Mouse (Mus musculus): ENCODE measurements around the gene Klhl15. TPM values are rescaled to one million over a fixed set of nuclear protein-coding genes. Genes with fewer than 3 reads are reported as not detected.

Gene Klhl15
- polyA plus RNA-seq, 1 experiment, result 3.8 TPM

DNA sequence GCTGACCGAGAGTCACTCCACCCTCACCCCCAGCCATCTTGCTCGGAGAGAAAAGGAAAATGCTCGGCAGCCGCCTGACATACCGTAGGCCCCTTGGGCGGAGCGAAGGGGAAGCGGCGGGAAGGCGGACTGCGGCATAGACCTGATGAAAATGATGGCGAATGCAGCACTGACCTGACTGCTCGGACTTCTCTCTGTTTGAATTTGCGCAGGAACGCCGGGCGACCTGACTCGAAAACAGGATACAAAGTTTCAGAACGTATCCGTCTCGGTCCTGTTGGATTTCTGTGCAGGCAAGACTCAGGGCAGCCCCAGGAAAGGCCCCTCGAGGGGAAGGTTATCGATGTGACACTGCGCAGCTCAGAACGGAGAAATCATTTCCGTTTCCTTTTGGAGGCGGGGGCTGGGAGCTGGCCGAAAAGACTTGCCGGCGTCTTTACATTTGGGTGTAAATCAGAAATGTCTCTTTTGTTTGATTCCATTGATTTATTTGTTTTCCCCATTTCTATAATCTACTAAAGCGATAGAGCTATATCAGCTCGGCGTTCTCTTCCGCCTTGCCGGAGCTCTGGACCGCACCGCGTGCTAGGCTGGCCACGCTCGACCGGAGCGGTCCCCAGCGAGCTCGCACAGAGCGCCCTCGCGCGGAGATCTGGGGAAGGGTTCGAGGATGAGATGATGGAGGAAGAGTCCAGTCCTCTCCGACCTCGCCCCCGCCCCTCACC, 21.6 kb upstream of the Klhl15 start, which contains the start of gene Eif2s3x:
Eif2s3x (minus strand) TSS at position 266 of the 725 bp plus-strand sequence.
- Histone ChIP-seq H3K4me3 (peak within 1 kb of the TSS; percentile 81), H3K36me3 (ENCODE audit: control insufficient read depth, insufficient read depth) (peaks cover 12% of the 10 kb centered on the region), H3K27me3 (ENCODE audit: control insufficient read depth, insufficient read depth, insufficient read length) (no peaks in the 10 kb centered on the region), H3ac (ENCODE audit: control insufficient read depth, insufficient read length) (peak within 1 kb of the TSS; percentile 18), H3K79me2 (ENCODE audit: control insufficient read depth, insufficient read depth) (peaks cover 32% of the 10 kb centered on the region), H3K4me2 (ENCODE audit: low read depth) (peak within 1 kb of the TSS; percentile 66)
- TF ChIP-seq MAX (IDR thresholded peaks at IDR 0.05; ENCODE audit: low read depth) (peak; percentile 88), POLR2A (IDR thresholded peaks at IDR 0.05; ENCODE audit: insufficient read length, low read depth) (peak; percentile 78), E2F4 (IDR thresholded peaks at IDR 0.05; ENCODE audit: insufficient read depth) (no peak), POLR2AphosphoS2 (IDR thresholded peaks at IDR 0.05; ENCODE audit: insufficient read length, low read depth) (peak; percentile 70)

DNA sequence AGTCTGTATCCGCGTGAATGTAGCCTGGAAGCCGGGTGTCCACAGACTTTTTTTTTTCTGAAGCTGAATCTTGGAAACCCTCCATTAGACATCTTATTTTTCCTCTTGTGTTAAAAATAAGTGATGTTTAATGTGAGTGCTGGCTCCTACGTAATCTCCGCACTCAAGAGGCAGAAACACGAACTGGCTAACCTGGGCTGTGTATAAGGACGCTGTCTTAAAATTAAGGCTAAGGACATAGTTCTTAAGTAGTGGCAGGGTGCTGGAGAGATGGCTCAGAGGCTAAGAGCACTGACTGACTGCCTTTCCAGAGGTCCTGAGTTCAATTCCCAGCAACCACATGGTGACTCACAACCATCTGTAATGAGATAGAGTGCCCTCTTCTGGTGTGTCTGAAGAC, 21.0 kb upstream of the Klhl15 start:
- TF ChIP-seq REST (IDR thresholded peaks at IDR 0.05; ENCODE audit: insufficient read depth, insufficient read length), result no peak
- no peak for TF ChIP-seq CEBPB (IDR thresholded peaks at IDR 0.05; ENCODE audit: insufficient read depth, poor library complexity, severe bottlenecking)
- Histone ChIP-seq H3K27me3 (ENCODE audit: control insufficient read depth, insufficient read depth, insufficient read length) (no peaks in the 10 kb centered on the region), H3K79me2 (ENCODE audit: control insufficient read depth, insufficient read depth) (peaks cover 32% of the 10 kb centered on the region), H3K4me2 (ENCODE audit: low read depth) (peak overlapping the region; percentile 66), H3ac (ENCODE audit: control insufficient read depth, insufficient read length) (no peak overlapping the region), H3K4me3 (peak overlapping the region; percentile 81), H3K36me3 (ENCODE audit: control insufficient read depth, insufficient read depth) (peaks cover 6% of the 10 kb centered on the region)

DNA sequence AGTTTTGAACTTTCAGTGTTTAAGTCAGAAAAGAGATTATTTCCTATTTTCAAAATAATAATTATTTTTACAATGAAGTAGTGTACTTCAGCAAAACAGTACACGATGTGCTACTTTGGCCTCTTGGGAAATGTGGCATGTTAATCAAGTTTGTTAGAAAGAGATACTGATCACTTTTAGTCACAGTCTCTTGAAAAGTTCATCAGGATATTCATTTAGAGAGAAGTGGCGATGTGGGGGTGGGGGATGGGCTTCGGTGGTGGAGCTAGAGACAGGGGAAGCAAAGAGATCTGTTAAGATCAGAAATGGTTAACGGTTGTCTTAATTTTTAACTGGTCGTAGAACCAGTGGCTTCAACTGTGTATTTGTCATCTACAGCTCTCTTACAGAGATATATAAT, 967 bp upstream of the Klhl15 start:
- H3K27me3 ChIP-seq (ENCODE audit: control insufficient read depth, insufficient read depth, insufficient read length), result no peaks in the 10 kb centered on the region
- peak overlapping the region; percentile 38 for H3K4me3 ChIP-seq
- H3ac ChIP-seq (ENCODE audit: control insufficient read depth, insufficient read length), result no peak overlapping the region
- no peaks in the 10 kb centered on the region for H3K36me3 ChIP-seq (ENCODE audit: control insufficient read depth, insufficient read depth)
- TF ChIP-seq TCF12 (IDR thresholded peaks at IDR 0.05; ENCODE audit: insufficient read depth, poor library complexity, severe bottlenecking) (no peak), SRF (IDR thresholded peaks at IDR 0.05; ENCODE audit: control insufficient read depth, insufficient read length, low read depth) (no peak), REST (IDR thresholded peaks at IDR 0.05; ENCODE audit: insufficient read depth, insufficient read length) (no peak), USF1 (IDR thresholded peaks at IDR 0.05; ENCODE audit: low read depth) (no peak), TCF3 (IDR thresholded peaks at IDR 0.05; ENCODE audit: insufficient read length, low read depth) (no peak), CEBPB (IDR thresholded peaks at IDR 0.05; ENCODE audit: insufficient read depth, poor library complexity, severe bottlenecking) (no peak), MAX (IDR thresholded peaks at IDR 0.05; ENCODE audit: low read depth) (no peak), POLR2AphosphoS2 (IDR thresholded peaks at IDR 0.05; ENCODE audit: insufficient read length, low read depth) (no peak), POLR2A (IDR thresholded peaks at IDR 0.05; ENCODE audit: insufficient read length, low read depth) (no peak), MYOD1 (IDR thresholded peaks at IDR 0.05; ENCODE audit: control insufficient read depth in 1 of 3, insufficient read length in 2 of 3, low read depth in 2 of 3) (no peak), E2F4 (IDR thresholded peaks at IDR 0.05; ENCODE audit: insufficient read depth) (no peak), MYOG (IDR thresholded peaks at IDR 0.05; ENCODE audit: control insufficient read depth in 1 of 3, insufficient read depth in 1 of 3, insufficient read length in 2 of 3, low read depth in 2 of 3) (no peak)
- peak overlapping the region; percentile 78 for H3K4me2 ChIP-seq (ENCODE audit: low read depth)
- peaks cover 4% of the 10 kb centered on the region for H3K79me2 ChIP-seq (ENCODE audit: control insufficient read depth, insufficient read depth)

DNA sequence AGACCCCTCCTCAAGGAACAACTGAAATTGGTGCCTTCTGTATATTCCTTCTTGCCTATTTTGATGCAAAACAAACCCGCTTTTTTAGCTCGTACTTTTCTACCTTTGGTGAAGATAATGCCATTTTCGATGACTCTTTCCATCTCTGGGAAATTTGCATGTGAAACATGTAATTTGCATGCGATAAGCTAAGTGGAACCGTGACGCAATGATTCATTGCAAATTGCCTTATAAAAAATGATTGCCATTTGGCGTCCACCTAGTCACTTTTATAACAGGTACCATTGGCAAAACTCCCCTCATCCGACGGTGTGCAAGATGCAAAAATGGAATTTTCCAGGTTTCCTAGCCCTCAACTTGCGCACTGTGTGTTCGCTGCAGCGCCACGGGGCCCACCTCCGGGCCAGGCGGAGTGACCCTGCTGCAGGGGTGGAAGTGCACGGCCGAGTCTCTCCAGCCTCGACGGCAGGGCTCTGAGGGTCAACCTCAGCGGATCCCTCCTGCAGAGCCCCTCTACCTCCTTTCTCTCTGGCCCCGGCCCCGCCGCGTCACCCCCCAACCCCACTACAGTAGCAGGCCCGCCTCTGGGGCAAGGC, 365 bp upstream of the Klhl15 start:
- TF ChIP-seq USF1 (IDR thresholded peaks at IDR 0.05; ENCODE audit: low read depth), result no peak
- TF ChIP-seq REST (IDR thresholded peaks at IDR 0.05; ENCODE audit: insufficient read depth, insufficient read length), result no peak
- no peak for TF ChIP-seq TCF3 (IDR thresholded peaks at IDR 0.05; ENCODE audit: insufficient read length, low read depth)
- no peak for TF ChIP-seq POLR2AphosphoS2 (IDR thresholded peaks at IDR 0.05; ENCODE audit: insufficient read length, low read depth)
- no peak for TF ChIP-seq CEBPB (IDR thresholded peaks at IDR 0.05; ENCODE audit: insufficient read depth, poor library complexity, severe bottlenecking)
- TF ChIP-seq MYOD1 (IDR thresholded peaks at IDR 0.05; ENCODE audit: control insufficient read depth in 1 of 3, insufficient read length in 2 of 3, low read depth in 2 of 3), result no peak
- no peak for TF ChIP-seq MYOG (IDR thresholded peaks at IDR 0.05; ENCODE audit: control insufficient read depth in 1 of 3, insufficient read depth in 1 of 3, insufficient read length in 2 of 3, low read depth in 2 of 3)
- TF ChIP-seq POLR2A (IDR thresholded peaks at IDR 0.05; ENCODE audit: insufficient read length, low read depth), result no peak
- no peak for TF ChIP-seq TCF12 (IDR thresholded peaks at IDR 0.05; ENCODE audit: insufficient read depth, poor library complexity, severe bottlenecking)
- TF ChIP-seq MAX (IDR thresholded peaks at IDR 0.05; ENCODE audit: low read depth), result no peak
- Histone ChIP-seq H3K27me3 (ENCODE audit: control insufficient read depth, insufficient read depth, insufficient read length) (no peaks in the 10 kb centered on the region), H3K79me2 (ENCODE audit: control insufficient read depth, insufficient read depth) (peaks cover 4% of the 10 kb centered on the region), H3K4me3 (peak overlapping the region; percentile 38), H3K36me3 (ENCODE audit: control insufficient read depth, insufficient read depth) (no peaks in the 10 kb centered on the region), H3ac (ENCODE audit: control insufficient read depth, insufficient read length) (peak overlapping the region; percentile 12), H3K4me2 (ENCODE audit: low read depth) (peak overlapping the region; percentile 78)

DNA sequence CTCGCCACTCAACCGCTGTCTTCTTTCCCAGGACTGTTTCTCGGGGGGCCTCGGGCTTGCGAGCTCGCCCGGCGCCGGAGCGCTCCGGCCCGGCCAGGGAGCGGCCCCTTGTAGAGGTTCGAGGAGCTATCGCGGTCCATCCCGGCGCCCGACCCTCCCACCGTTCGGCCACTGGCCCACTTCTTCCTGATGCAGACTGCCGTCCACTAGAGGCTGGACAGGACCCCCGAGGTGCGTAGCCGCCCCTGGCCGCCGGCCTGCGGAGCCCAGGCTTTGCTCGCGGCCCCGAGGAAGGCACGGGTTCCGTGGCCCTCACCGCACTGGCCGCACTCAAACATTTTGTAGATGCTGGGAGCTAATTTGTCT, 774 bp downstream of the Klhl15 start:
- peak overlapping the region; percentile 75 for H3K4me2 ChIP-seq (ENCODE audit: low read depth)
- peak overlapping the region; percentile 12 for H3ac ChIP-seq (ENCODE audit: control insufficient read depth, insufficient read length)
- TF ChIP-seq USF1 (IDR thresholded peaks at IDR 0.05; ENCODE audit: low read depth) (no peak), MAX (IDR thresholded peaks at IDR 0.05; ENCODE audit: low read depth) (no peak), TCF12 (IDR thresholded peaks at IDR 0.05; ENCODE audit: insufficient read depth, poor library complexity, severe bottlenecking) (no peak), E2F4 (IDR thresholded peaks at IDR 0.05; ENCODE audit: insufficient read depth) (no peak), SRF (IDR thresholded peaks at IDR 0.05; ENCODE audit: control insufficient read depth, insufficient read length, low read depth) (no peak), TCF3 (IDR thresholded peaks at IDR 0.05; ENCODE audit: insufficient read length, low read depth) (no peak), POLR2AphosphoS2 (IDR thresholded peaks at IDR 0.05; ENCODE audit: insufficient read length, low read depth) (no peak), CEBPB (IDR thresholded peaks at IDR 0.05; ENCODE audit: insufficient read depth, poor library complexity, severe bottlenecking) (no peak)
- H3K4me3 ChIP-seq, result peak overlapping the region; percentile 38
- H3K79me2 ChIP-seq (ENCODE audit: control insufficient read depth, insufficient read depth), result peaks cover 4% of the 10 kb centered on the region
- no peaks in the 10 kb centered on the region for H3K27me3 ChIP-seq (ENCODE audit: control insufficient read depth, insufficient read depth, insufficient read length)
- no peaks in the 10 kb centered on the region for H3K36me3 ChIP-seq (ENCODE audit: control insufficient read depth, insufficient read depth)
